Mouse (Mus musculus) cerebellum, adult 11 months (tissue): ENCODE results near the gene Gm21627.
"Not testable (repeated sequence)": the region's sequence is repeated elsewhere in the genome, so short reads cannot be mapped to it uniquely, and the experiment has no call there.

Experiments used
- DNase-seq: peaks from one replicate; pipeline ENCODE4 v3.0.0; 2022

Gm21627 gene

GRCm38 (mm10) chrY:63228127-63228526 lies at the start of gene Gm21627:
TSS of gene Gm21627 (plus strand) at chrY:63228427.
- not testable (repeated sequence) for DNase-seq
